Mouse (Mus musculus) spleen, adult 2 months (tissue): ENCODE measurements around the gene Csrp1.

Source experiments
- CTCF ChIP-seq: fragments of 200-500 bp; IDR thresholded peaks from 2 replicates; pipeline ENCODE4 v1.5.1; 2011; ENCODE audit warnings: mild to moderate bottlenecking, inconsistent platforms; ENCODE audit not compliant: insufficient read depth, insufficient read length, insufficient replicate concordance; ENCODE audit errors: extremely low read depth
- POLR2A ChIP-seq: fragments of 200-500 bp; IDR thresholded peaks from 2 replicates; pipeline ENCODE4 v1.6.1; 2011; ENCODE audit warnings: low read depth, low read length, inconsistent platforms

GRCm38 (mm10) chr1:135755287-135755686, 35.4 kb downstream of the Csrp1 start:
- TF ChIP-seq CTCF: no peak
- no peak for TF ChIP-seq POLR2A
